Mouse (Mus musculus) olfactory bulb, adult 2 months (tissue): Measurements from ENCODE around the gene Prkab2.

ENCODE experiments used
- CTCF ChIP-seq: fragments of 200-500 bp; IDR thresholded peaks from 2 replicates; pipeline ENCODE4 v1.5.1; 2012; ENCODE audit warnings: low read depth, mild to moderate bottlenecking, low read length, moderate library complexity; ENCODE audit not compliant: insufficient read depth
- POLR2A ChIP-seq: fragments of 200-500 bp; IDR thresholded peaks from 2 replicates; pipeline ENCODE4 v1.6.1; 2012; ENCODE audit warnings: mild to moderate bottlenecking, low read depth, low read length, moderate library complexity; ENCODE audit not compliant: insufficient read depth

- no peak for TF ChIP-seq CTCF
- no peak for TF ChIP-seq POLR2A
These were observed 1.8 kb downstream of the Prkab2 start for GRCm38 (mm10) chr3:97659746-97660145.
